Mouse (Mus musculus) gastrocnemius, postnatal 36 days (tissue): ENCODE measurements at regions not wholly inside any gene's neighbourhood (a gene's known extent, or its start where the extent isn't known, plus 50 kb on each side); places are given as distances from the start of the nearest gene placed in this dataset.

Experiments
- DNase-seq, 2 experiments: peaks; one replicate each; pipeline ENCODE4 v3.0.0; 2022
- intact Hi-C: fragments of 180-260 bp; cut with DNase I; formaldehyde crosslinking; loops from one replicate; pipeline ENCODE4 v1.15.1; 2025

DNA sequence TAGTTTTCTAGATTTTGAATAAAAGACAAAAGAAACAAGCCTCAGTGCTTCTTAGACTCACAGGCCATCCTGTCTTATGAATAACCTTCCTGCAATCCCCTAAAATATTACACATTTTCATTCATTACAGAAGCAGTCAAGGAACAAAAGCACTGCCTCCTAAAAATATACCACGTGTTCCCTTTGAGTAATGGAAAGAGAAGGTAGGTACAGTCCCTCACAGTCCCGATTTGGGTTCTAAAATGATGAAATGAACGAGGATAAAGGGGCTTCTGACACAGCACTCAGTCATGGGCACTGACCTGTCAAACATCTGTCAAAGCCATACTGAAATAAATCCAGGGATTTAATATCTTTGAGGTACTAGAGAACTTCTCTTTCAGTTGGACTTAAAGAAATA, 159.9 kb downstream of the AW209491 start:
- intact Hi-C loops, result no loop called here
- DNase-seq, result no peak

DNA sequence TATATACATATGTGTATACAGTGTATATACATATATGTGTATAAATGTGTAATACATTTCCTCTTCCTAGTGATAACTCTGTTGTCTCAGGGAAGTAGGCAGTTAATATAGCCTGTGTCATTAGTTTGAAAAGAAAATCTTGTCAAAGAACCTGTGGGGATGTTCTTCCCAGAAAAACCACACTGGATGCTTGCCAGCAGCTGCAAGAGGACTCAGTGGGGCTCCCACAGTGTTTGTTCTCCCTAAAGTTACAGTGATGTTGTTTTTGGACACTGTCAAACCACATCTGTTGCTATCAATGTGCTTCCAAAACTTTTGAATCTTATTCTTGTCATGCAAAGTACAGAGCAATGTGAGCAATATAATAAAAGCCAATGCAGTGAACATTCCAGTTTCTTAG, 170.3 kb downstream of the AW209491 start:
- peak in 1 of 2 experiments; percentile 7 for DNase-seq
- intact Hi-C loops, result no loop called here

DNA sequence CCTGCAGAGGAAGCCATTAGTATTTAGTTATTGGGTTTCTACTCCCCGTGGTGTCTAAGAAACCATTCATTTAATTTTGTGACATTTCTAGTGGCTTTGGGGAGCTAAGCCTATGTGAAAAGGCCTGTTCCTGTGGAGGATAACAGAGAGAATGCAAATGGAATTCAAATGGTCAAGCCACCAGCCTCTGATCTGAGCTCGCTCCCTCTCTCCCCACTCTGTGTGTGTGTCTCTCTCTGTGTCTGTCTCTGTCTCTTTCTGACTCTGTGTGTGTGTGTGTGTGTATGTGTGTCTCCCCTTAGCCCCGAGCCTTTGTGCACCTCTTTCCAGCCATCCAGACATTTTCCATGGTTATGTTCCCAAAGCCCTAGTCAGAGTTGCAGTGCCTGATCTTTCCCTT, 171.1 kb downstream of the AW209491 start:
- DNase-seq, result no peak
- intact Hi-C loops, result no loop called here

DNA sequence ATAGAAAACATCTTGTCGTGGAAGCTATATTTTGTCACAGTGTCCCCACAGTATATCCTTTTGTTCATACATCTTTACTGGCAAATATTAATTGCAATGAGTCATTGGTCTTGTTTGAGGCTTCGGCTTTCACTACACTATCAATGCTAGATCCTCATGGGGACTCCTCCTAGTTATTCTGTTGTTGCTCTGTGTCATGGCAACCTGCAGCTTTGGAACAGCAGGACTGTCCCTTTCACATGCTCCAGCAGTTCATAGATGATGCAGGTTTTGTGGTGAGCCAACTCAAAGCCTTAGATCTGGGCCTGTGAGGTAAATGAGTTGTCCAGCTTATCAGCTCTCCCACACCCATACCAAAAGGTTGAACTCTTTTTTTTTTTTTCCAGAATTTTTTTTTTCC, 172.4 kb downstream of the AW209491 start:
- intact Hi-C loops, result no loop called here
- DNase-seq, result no peak

DNA sequence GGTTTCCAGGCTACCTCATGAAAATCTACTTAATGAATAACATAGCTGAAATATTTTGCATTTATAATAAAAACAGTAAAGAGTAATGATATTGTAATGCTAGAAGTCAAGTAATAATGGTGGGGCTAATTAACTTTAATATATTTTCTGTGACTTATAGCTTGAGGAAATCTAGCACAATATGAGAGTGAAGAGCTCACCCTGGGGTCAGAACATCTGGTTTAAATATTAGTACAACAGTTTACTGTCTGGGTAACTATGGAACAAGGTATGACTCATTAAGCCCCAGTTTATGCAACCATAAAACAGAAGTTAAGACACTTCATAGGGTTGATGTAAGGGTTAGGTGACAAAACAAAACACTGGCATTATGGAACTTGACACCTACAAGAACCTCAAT, 205.4 kb downstream of the AW209491 start:
- DNase-seq, result no peak
- intact Hi-C loops, result no loop called here
